Mouse (Mus musculus) midbrain, embryonic 15.5 days (tissue): ENCODE data around the gene Cacnb3. TPM values are rescaled to one million over a fixed set of nuclear protein-coding genes. Genes with fewer than 3 reads are reported as not detected.
A peak's percentile ranks its signal among the peaks of the same experiment; 100 is the strongest.

Experiments used
- ATAC-seq: fragments of 200-750 bp; cut with Nextera tagmentation; replicated peaks from 2 replicates; pipeline ENCODE4 v1.8.0; 2017; ENCODE audit warnings: moderate TSS enrichment
- H3K27ac ChIP-seq: fragments of 300-500 bp; sonication (generic); 2 replicates; pipeline ENCODE4 v1.5.1; 2015; ENCODE audit warnings: mild to moderate bottlenecking, inconsistent platforms
- H3K27me3 ChIP-seq: fragments of 300-500 bp; sonication (generic); replicated peaks from 2 replicates; pipeline ENCODE4 v1.6.1; 2015; ENCODE audit warnings: inconsistent platforms
- H3K36me3 ChIP-seq: fragments of 300-500 bp; sonication (generic); replicated peaks from 2 replicates; pipeline ENCODE4 v1.6.1; 2015; ENCODE audit warnings: inconsistent platforms
- H3K4me1 ChIP-seq: fragments of 300-500 bp; sonication (generic); 2 replicates; pipeline ENCODE4 v1.6.1; 2015; ENCODE audit warnings: inconsistent platforms
- H3K4me2 ChIP-seq: fragments of 300-500 bp; sonication (generic); 2 replicates; pipeline ENCODE4 v1.6.1; 2015; ENCODE audit warnings: inconsistent platforms, mild to moderate bottlenecking, moderate library complexity
- H3K4me3 ChIP-seq: fragments of 300-500 bp; sonication (generic); 2 replicates; pipeline ENCODE4 v1.5.1; 2015; ENCODE audit warnings: mild to moderate bottlenecking, inconsistent platforms
- H3K9ac ChIP-seq: fragments of 300-500 bp; sonication (generic); 2 replicates; pipeline ENCODE4 v1.6.1; 2015; ENCODE audit warnings: mild to moderate bottlenecking, inconsistent platforms
- H3K9me3 ChIP-seq: fragments of 300-500 bp; sonication (generic); 2 replicates; pipeline ENCODE4 v1.6.1; 2016; ENCODE audit warnings: inconsistent platforms
- WGBS: fragments of 180-500 bp; shearing (Covaris S2); methylation state at CpG from one replicate; pipeline ENCODE4 v1.1.7; 2015; ENCODE audit warnings: mixed read lengths; 5-methylcytosine and 5-hydroxymethylcytosine counted together
- polyA plus RNA-seq: library from polyadenylated mRNA; unstranded; fragments of >200 nt; fragmentation: Nextera tagmentation; extraction: Ambion mirVana; gene quantifications from 2 replicates; pipeline ENCODE4 v1.2.1, GENCODE M21; 2015

The Cacnb3 gene
- polyA plus RNA-seq, 1 experiment from 2014 or later = 199 TPM

GRCm38 (mm10) chr15:98646737-98647136 is 16.1 kb downstream of the Cacnb3 start:
- 85% methylated on average over 8 of the region's 8 CpGs for WGBS
- Histone ChIP-seq H3K36me3 (peaks cover 73% of the 10 kb centered on the region), H3K9me3 (no peaks in the 10 kb centered on the region), H3K4me1 (no peaks in the 10 kb centered on the region), H3K4me2 (no peak overlapping the region), H3K27me3 (no peaks in the 10 kb centered on the region), H3K27ac (no peak overlapping the region), H3K4me3 (no peak overlapping the region), H3K9ac (no peak overlapping the region)
- ATAC-seq = no peak

GRCm38 (mm10) chr15:98647308-98647707 is 16.7 kb downstream of the Cacnb3 start:
- no peak for ATAC-seq
- Histone ChIP-seq H3K9ac (no peak overlapping the region), H3K9me3 (no peaks in the 10 kb centered on the region), H3K36me3 (peaks cover 74% of the 10 kb centered on the region), H3K4me3 (no peak overlapping the region), H3K4me1 (no peaks in the 10 kb centered on the region), H3K27me3 (no peaks in the 10 kb centered on the region), H3K27ac (no peak overlapping the region), H3K4me2 (no peak overlapping the region)
- WGBS = 94% methylated on average over 10 of the region's 10 CpGs

- no peaks in the 10 kb centered on the region for H3K9me3 ChIP-seq
- ATAC-seq = no peak
- no peak overlapping the region for H3K4me2 ChIP-seq
- H3K4me1 ChIP-seq = no peaks in the 10 kb centered on the region
- no peak overlapping the region for H3K27ac ChIP-seq
- 91% methylated on average over 3 of the region's 3 CpGs for WGBS
- H3K4me3 ChIP-seq = no peak overlapping the region
- no peaks in the 10 kb centered on the region for H3K27me3 ChIP-seq
- no peak overlapping the region for H3K9ac ChIP-seq
- peaks cover 75% of the 10 kb centered on the region for H3K36me3 ChIP-seq
Observed at GRCm38 (mm10) chr15:98648071-98648470, 17.4 kb downstream of the Cacnb3 start.

GRCm38 (mm10) chr15:98651431-98651830 is 20.8 kb downstream of the Cacnb3 start:
- Histone ChIP-seq H3K9ac (no peak overlapping the region), H3K27ac (no peak overlapping the region), H3K9me3 (no peaks in the 10 kb centered on the region), H3K36me3 (peaks cover 70% of the 10 kb centered on the region), H3K27me3 (no peaks in the 10 kb centered on the region), H3K4me2 (no peak overlapping the region), H3K4me1 (no peaks in the 10 kb centered on the region), H3K4me3 (no peak overlapping the region)
- ATAC-seq = no peak
- WGBS = 93% methylated on average over 15 of the region's 15 CpGs

GRCm38 (mm10) chr15:98652174-98652573 is 21.5 kb downstream of the Cacnb3 start:
- H3K4me3 ChIP-seq = no peak overlapping the region
- WGBS = 94% methylated on average over 8 of the region's 8 CpGs
- no peak overlapping the region for H3K4me2 ChIP-seq
- H3K27me3 ChIP-seq = no peaks in the 10 kb centered on the region
- no peak for ATAC-seq
- H3K36me3 ChIP-seq = peaks cover 76% of the 10 kb centered on the region
- no peaks in the 10 kb centered on the region for H3K9me3 ChIP-seq
- no peak overlapping the region for H3K27ac ChIP-seq
- no peak overlapping the region for H3K9ac ChIP-seq
- no peaks in the 10 kb centered on the region for H3K4me1 ChIP-seq

GRCm38 (mm10) chr15:98656982-98657751 is 26.5 kb downstream of the Cacnb3 start:
- H3K4me1 ChIP-seq = peaks cover 7% of the 10 kb centered on the region
- H3K36me3 ChIP-seq = peaks cover 50% of the 10 kb centered on the region
- ATAC-seq = no peak
- WGBS = 86% methylated on average over 15 of the region's 15 CpGs
- no peak overlapping the region for H3K27ac ChIP-seq
- no peak overlapping the region for H3K4me3 ChIP-seq
- H3K9me3 ChIP-seq = no peaks in the 10 kb centered on the region
- no peak overlapping the region for H3K4me2 ChIP-seq
- H3K9ac ChIP-seq = no peak overlapping the region
- H3K27me3 ChIP-seq = no peaks in the 10 kb centered on the region

- Histone ChIP-seq H3K27ac (peak overlapping the region; percentile 92), H3K4me2 (peak overlapping the region; percentile 56), H3K4me1 (peaks cover 7% of the 10 kb centered on the region), H3K36me3 (peaks cover 13% of the 10 kb centered on the region), H3K4me3 (peak overlapping the region; percentile 93), H3K27me3 (no peaks in the 10 kb centered on the region), H3K9me3 (no peaks in the 10 kb centered on the region), H3K9ac (peak overlapping the region; percentile 85)
- ATAC-seq = peak; percentile 7; the same call in 1 of the 2 replicates
- WGBS = 1% methylated on average over 14 of the region's 14 CpGs
Observed at GRCm38 (mm10) chr15:98662198-98662566, 31.5 kb downstream of the Cacnb3 start.

GRCm38 (mm10) chr15:98662567-98663545 is 32.2 kb downstream of the Cacnb3 start, which contains the start of gene Ddx23:
Ddx23 (minus strand) TSS chr15:98662894.
- peak within 1 kb of the TSS; percentile 93 for H3K4me3 ChIP-seq
- H3K4me1 ChIP-seq = peaks cover 7% of the 10 kb centered on the region
- H3K9ac ChIP-seq = peak within 1 kb of the TSS; percentile 85

GRCm38 (mm10) chr15:98664042-98664907 is 33.6 kb downstream of the Cacnb3 start:
- H3K9me3 ChIP-seq = no peaks in the 10 kb centered on the region
- H3K27ac ChIP-seq = no peak overlapping the region
- H3K4me3 ChIP-seq = no peak overlapping the region
- H3K4me2 ChIP-seq = no peak overlapping the region
- H3K27me3 ChIP-seq = no peaks in the 10 kb centered on the region
- 82% methylated on average over 11 of the region's 11 CpGs for WGBS
- H3K4me1 ChIP-seq = peaks cover 7% of the 10 kb centered on the region
- H3K36me3 ChIP-seq = no peaks in the 10 kb centered on the region
- ATAC-seq = no peak
- no peak overlapping the region for H3K9ac ChIP-seq

More at GRCm38 (mm10) chr15:98662567-98663545, 32.2 kb downstream of the Cacnb3 start, which contains the start of gene Ddx23:
- 4% methylated on average over 48 of the region's 48 CpGs for WGBS
- ATAC-seq = peak; percentile 97
- Histone ChIP-seq H3K9me3 (no peaks in the 10 kb centered on the region), H3K27me3 (no peaks in the 10 kb centered on the region), H3K36me3 (peaks cover 7% of the 10 kb centered on the region), H3K27ac (peak within 1 kb of the TSS; percentile 92), H3K4me2 (peak within 1 kb of the TSS; percentile 56)

- H3K9ac ChIP-seq = no peak overlapping the region
- no peaks in the 10 kb centered on the region for H3K36me3 ChIP-seq
- no peaks in the 10 kb centered on the region for H3K9me3 ChIP-seq
- H3K4me3 ChIP-seq = no peak overlapping the region
- H3K27me3 ChIP-seq = no peaks in the 10 kb centered on the region
- peaks cover 40% of the 10 kb centered on the region for H3K4me1 ChIP-seq
- 80% methylated on average over 4 of the region's 4 CpGs for WGBS
- no peak overlapping the region for H3K27ac ChIP-seq
- no peak for ATAC-seq
- H3K4me2 ChIP-seq = no peak overlapping the region
Observed at GRCm38 (mm10) chr15:98672592-98672991, 42.0 kb downstream of the Cacnb3 start.

GRCm38 (mm10) chr15:98673732-98674131 is 43.1 kb downstream of the Cacnb3 start:
- no peak for ATAC-seq

More at GRCm38 (mm10) chr15:98673732-98674131, 43.1 kb downstream of the Cacnb3 start:
- no peak overlapping the region for H3K9ac ChIP-seq
- WGBS = 74% methylated on average over 7 of the region's 7 CpGs
- H3K4me3 ChIP-seq = 0 out of 2 replicates have a peak overlapping the region, but pooled peaks have one; percentile 52
- H3K4me2 ChIP-seq = peak overlapping the region; percentile 98
- peaks cover 41% of the 10 kb centered on the region for H3K4me1 ChIP-seq
- no peaks in the 10 kb centered on the region for H3K36me3 ChIP-seq
- peak overlapping the region; percentile 71; the same call in 1 of the 2 replicates for H3K27ac ChIP-seq
- H3K27me3 ChIP-seq = no peaks in the 10 kb centered on the region
- no peaks in the 10 kb centered on the region for H3K9me3 ChIP-seq
